Mouse (Mus musculus) lung, adult 18-20 months (tissue): ENCODE data around the gene Gstt3.

Experiments used
- DNase-seq, 2 experiments: peaks; one replicate each; pipeline ENCODE4 v3.0.0; 2022; ENCODE audit warnings: mixed read lengths in 2 of 2

Gstt3 gene

DNA sequence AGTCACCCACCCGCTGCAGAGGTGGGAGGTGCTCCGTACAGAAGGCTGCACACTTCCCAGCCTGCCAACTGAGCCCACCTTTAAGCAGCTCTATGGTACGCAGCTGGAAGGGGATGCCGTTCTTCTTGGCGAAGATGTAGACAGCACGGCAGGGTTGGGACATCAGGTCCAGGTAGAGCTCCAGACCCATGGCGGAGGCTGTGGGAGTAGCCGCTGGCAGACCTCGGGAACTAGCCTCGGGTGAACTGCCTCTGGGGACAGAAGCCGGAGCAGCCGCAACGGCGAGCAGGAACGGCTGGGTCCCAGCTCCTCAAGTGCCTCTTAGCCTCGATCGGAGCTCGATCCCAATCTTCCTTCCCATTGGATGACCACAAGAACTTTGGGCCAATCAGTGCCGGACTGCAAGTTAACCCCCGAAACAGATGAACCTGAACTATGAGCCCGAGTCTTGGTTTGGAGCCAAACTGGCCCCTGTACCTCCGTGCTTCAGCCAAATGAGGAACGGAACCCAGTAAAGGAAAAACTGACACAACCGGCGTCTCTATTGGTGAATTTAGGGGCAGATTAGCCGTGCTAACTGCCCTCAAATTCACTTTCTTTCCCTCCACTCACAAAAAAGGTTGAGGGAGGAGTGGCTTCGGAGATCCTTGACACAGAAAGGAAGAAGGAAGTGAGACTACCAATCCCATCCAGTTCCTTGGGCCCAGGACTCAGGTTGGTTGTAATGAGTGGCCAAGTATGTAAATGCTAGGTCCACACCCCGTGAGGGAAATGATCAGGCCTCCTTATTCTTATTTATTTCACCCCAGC, at the start of gene Gstt3, which contains the start of gene Gm20441:
Gene Gstt3 (minus strand): TSS at position 646 of the 810 bp plus-strand sequence.
Gene Gm20441 (minus strand): TSS at position 186 of the 810 bp plus-strand sequence.
- DNase-seq = peak; percentile 87 to 89

GRCm38 (mm10) chr10:75830275-75830670, 49.1 kb upstream of the Gstt3 start:
- DNase-seq = no peak

DNA sequence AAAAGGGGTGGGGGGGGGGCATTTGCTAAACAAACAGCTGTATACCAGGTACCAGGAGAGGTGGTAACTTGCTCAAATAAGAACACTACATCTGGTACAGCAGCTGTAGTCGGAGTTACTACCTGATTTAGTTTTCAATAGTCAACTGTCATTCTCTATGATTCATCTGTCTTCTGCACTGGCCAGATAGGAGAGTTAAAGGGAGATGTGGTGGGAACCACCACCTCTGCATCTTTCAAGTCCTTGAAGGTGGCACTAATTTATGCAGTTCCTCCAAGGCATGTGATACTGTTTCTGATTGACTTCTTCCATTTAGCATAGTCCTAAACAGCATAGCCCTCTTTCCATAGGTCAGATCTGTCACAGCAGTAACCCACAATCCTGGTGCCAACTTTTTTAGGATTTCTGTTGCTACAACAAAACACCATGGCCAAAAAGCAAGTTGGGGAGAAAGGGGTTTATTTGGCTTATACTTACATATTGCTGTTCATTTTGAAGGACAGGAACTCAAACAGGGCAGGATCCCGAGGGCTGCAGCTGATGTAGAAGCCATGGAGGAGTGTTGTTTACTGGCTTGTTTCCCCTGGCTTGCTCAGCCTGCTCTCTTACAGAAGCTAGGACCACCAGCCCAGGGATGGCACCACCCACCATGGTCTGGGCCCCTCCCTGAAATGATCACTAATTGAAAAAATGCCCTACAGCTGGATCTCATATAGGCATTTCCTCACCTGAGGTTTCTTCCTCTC, 48.5 kb upstream of the Gstt3 start:
- no peak for DNase-seq

DNA sequence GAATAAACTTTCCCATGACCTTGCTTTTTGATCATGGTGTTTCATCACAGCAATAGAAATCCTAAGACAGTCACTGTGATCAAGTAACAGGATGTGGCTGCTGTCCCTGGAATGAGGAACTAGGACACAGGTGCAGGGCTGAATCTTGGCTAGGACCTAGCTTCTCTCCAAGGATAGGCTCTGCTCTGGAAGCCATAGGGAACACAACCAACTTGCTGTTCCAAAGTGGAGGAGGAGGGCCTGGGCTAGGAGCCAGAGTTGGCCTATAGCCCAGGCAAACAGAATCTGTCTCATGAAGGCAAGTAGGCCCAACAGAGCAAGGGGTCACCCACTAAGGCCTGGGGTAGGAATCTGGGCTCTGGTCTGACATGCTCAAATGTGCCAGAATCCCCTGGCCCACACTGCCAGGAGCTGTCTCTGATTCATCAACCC, 47.3 kb upstream of the Gstt3 start:
- DNase-seq = peak; percentile 50 to 51

- DNase-seq = peak; percentile 60 to 65
Measured at GRCm38 (mm10) chr10:75827668-75828360, 46.6 kb upstream of the Gstt3 start.

DNA sequence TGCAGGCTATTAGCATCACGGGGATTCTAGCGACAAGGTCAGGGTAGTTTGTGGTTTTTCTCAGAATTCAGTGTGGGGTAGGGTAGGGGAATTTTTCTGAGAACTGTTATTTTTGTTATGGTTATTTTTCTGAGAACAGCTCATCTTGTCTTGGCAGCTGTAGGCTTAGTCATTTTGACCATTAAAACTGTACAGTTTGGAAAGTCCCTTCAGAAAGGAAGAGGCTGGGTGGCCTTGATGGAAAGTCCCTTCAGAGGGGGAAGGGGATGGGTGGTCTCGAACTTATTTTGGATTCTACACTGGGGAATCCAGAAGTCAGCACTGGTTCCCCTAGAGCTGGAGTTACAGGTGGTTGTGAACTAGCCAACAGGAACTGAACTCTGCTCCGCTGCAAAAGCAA, 43.3 kb upstream of the Gstt3 start:
- no peak for DNase-seq

- DNase-seq = no peak
Measured at GRCm38 (mm10) chr10:75823782-75824181, 42.6 kb upstream of the Gstt3 start.

- DNase-seq = no peak
Measured at GRCm38 (mm10) chr10:75822443-75822842, 41.2 kb upstream of the Gstt3 start, which contains the start of gene Gstt4. Gstt4 (minus strand) TSS chr10:75822543.

DNA sequence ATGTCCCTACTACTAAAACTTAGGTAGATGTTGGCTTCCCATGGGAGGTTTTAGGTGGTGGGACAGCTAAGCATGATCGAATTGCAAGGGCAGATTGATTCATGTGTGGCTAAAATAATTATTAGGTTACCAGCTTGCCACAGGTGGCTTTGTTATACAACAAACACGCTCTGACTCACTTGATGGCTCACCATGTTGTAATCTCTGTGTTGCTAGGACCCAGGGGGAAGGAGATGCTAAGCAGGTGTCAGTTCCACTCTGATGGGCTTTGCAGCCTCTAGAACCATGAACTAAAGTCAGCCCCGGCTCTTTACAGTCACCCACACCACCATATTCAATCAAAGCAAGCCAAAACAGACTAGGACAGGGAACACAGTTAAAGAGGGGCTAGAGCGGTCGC, 38.7 kb upstream of the Gstt3 start:
- no peak for DNase-seq

DNA sequence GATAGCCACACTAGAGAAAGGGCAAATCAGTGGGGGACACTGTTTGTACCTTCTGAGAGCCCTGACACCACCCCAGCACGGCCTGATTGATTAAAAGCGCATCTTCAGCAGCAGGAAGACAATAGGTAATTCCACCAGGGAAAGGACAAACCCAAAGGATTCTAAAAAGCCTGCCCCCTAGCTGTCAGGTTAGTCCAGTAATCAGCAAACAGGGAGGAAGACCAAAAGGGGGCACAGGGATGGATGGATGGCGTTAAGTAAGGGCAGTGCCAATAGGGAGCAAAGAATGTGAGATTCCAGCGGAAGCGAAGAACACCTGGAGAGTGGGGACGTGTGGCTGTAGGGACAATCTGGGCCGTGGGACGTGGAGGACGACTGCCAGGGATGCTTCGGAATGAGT, 37.4 kb upstream of the Gstt3 start:
- DNase-seq = peak in 1 of 2 experiments; percentile 11

- no peak for DNase-seq
Measured at GRCm38 (mm10) chr10:75804217-75804616, 23.0 kb upstream of the Gstt3 start.

DNA sequence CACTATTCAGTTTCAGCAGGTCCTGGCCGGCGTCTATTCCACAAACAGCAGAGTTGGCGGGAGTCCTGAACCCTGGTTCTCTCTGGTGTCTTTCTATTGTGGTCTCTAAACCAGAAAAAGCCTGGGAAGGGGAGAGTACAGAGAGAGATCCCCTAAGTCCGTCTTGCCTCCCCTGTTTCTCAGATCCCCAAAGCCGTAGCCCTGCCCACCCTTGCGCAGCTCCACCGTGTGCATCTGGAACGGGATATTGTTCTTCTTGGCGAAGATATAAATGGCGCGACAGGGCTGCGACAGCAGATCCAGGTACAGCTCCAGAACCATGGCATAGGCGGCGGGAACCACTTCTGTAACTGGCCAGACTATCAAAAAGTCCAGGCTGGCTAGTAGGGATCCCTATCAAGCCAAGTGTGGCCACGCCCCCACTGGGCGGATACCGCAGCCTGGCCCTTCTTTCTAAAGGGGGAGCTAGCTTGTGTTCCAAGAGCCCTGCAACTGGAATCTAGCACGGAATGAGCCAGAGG, 17.0 kb upstream of the Gstt3 start, which contains the start of gene Gstt1:
Gene Gstt1 (minus strand): TSS at position 409 of the 521 bp plus-strand sequence.
- DNase-seq = peak; percentile 77 to 85

- DNase-seq = peak; percentile 66 to 71
Measured at GRCm38 (mm10) chr10:75797619-75798175, 16.5 kb upstream of the Gstt3 start.

DNA sequence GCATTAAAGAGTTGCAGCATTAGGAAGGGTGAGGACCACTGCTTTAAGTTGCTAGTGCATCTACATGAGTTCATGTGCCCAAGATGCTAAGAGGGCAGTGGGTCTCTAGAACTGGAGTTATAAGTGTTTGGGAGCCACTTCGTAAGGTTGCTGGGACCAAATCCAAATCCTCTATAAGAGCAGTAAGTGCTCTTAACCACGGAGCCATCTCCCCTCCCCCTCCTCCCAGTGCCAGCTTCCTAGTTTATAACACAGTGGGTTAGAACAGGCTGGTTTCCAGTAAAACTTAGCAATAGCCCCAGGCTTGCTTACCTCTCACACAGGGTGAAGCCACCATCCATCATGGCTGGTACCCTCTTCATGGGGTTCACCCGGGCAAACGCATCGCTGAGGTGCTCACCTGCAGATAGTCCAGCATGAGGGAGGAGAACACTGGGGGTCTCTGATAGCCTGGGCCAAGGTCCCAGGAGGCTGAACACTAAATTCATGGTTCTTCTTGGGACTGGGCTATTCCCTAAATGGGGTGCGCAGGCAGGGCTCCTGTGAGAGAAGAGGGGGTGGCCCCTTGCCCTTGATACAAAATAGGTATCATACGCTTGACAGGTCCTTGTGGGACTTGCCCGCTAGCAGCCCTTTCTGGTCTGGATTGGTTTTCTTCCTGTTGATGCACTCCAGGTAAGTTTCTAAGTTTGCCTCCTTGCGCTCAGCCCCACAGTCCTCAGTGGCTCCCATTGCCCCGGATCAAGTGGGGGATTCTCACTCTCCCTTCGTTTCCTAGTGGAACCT, 15.7 kb upstream of the Gstt3 start:
- DNase-seq = peak; percentile 57 to 66

DNA sequence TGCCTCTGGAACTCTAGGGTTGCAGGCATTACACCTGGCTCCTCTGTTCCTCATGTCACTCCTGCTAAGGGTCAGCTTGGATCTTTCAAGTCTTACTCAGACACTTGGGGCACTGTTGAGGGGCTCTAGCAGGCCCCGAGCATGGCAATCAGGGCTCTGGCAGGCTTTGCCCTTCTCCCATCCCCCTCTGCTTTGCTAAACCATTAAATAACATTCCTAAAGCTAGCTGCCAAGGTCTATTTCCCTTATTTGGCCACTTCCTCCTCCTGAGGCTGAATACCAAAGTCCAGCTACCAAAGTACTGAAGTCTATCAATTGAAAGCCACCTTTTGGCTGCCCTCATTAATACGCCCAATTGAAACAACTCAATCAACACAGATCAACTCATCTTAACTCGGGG, 13.7 kb upstream of the Gstt3 start:
- DNase-seq = peak; percentile 28 to 59

GRCm38 (mm10) chr10:75790773-75791172, 9.6 kb upstream of the Gstt3 start:
- peak in 1 of 2 experiments; percentile 14 for DNase-seq

GRCm38 (mm10) chr10:75789841-75790240, 8.6 kb upstream of the Gstt3 start:
- peak; percentile 44 to 61 for DNase-seq

DNA sequence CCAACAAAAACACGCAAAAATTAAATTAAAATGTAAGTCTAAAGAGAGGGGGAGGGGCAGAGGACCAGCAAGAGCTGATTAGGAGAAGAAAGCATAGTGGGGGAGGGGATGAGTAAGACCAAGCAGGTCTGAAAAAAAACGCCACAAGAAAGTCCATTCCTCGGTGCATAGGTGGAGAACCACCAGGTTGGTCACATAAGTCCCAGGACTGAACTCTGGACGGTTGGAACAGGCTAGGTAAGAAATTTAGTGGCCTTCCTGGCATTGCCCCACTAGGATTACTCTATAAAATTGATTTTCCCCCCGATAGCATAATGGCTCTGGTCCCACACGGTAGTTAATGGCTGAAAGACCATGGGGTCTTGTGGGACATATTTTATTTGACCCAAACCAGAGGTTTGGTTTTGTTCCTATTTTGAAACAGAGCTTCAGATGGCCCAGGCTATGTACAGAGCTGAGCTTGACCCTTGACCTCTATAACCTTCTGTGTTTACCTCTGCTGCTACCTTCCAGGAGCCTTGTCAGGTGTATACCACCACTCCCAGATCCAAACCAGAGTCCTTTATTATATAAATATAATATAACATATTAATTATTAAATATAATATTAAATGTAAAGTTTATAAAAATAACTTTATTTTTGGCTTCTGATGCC, 8.0 kb upstream of the Gstt3 start:
- DNase-seq = no peak

DNA sequence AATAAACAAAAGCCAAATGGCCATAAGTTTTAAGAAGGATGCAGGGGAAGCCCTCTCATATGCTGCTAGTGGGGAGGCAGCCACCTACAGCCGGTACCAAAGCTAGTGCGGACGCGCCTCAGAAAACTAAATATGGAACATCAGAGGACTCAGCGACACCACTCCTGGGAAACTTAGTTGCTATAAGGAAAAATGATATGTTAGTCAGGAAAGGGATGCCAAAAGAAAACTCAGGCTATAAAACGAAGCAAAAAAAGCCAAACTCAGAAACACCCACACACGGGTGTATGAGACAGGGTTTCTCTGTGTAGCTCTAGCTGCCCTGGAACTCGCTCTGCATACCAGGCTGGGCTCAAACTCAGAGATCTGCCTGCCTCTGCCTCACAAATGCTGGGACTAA, 7.1 kb upstream of the Gstt3 start:
- DNase-seq = no peak

GRCm38 (mm10) chr10:75785442-75785841, 4.2 kb upstream of the Gstt3 start:
- no peak for DNase-seq
